Mouse (Mus musculus): ENCODE measurements around the gene Elovl6.

- TF ChIP-seq POLR2A (IDR thresholded peaks at IDR 0.05; ENCODE audit: extremely low read depth, insufficient read depth, low read length) (no peak), CTCF (IDR thresholded peaks at IDR 0.05; ENCODE audit: extremely low read depth, insufficient read depth, low read length) (no peak)
Observed at GRCm38 (mm10) chr3:129640211-129641000, 108.3 kb downstream of the Elovl6 start.

All from cortical plate, adult 2 months (tissue).